Mouse (Mus musculus): ENCODE measurements around the gene Dag1.

Gene Dag1

DNA sequence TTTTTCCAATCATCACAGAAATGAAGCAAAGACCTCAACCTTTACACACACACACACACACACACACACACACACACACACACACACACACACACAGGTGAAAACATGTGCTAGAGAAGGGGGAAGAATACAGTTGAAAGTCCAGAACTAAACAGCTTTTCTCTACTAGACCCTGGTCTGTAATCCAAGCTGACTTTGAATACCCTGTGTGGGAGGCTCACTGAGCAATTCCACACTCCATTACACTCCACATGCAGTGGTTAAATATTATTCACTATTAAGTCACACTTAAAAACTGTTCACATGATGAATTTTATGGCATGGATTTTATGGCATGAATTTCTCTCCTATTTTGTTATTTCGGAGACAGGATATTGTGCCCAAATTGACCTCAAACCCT is 40.1 kb downstream of the Dag1 start:
- no peak for DNase-seq

DNA sequence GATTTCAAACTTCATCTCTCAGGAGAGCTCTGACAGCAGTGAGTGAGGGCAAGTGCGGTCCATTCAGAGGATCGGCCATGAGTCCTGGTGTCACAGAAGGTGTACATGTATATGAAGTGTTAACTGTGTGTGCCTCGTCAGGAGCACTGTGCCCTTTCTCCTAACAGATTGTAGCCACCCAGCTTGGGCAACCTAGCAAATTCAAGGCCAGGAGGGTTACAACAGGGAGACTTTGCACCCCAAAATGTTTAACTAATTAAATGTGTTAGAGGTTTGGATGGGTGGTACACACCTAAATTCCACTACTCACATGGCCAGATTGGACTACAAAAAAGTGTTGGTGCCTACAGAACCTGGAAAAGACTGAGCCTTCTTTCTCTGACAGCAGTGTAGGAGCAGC is 42.2 kb downstream of the Dag1 start:
- no peak for DNase-seq

DNA sequence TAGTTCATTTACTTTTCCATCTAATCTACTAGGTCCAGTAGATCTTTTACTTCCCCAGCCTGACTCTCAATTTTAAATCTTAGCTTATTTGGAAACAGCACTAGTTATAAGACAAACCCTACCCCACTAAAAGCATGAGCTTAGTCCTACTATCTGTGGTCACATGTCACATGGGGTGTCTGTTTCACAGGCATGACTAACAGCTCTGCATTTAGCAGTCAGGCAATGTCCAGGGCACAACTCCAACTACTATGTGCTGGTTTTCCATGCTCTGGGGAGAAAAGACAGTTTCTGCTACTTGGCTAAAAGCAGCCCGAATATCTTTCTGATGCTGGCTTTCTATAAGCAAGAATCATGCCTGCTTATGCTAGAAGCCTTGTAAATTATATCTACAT is 43.4 kb downstream of the Dag1 start:
- DNase-seq: peak in 1 of 2 experiments; percentile 50

DNA sequence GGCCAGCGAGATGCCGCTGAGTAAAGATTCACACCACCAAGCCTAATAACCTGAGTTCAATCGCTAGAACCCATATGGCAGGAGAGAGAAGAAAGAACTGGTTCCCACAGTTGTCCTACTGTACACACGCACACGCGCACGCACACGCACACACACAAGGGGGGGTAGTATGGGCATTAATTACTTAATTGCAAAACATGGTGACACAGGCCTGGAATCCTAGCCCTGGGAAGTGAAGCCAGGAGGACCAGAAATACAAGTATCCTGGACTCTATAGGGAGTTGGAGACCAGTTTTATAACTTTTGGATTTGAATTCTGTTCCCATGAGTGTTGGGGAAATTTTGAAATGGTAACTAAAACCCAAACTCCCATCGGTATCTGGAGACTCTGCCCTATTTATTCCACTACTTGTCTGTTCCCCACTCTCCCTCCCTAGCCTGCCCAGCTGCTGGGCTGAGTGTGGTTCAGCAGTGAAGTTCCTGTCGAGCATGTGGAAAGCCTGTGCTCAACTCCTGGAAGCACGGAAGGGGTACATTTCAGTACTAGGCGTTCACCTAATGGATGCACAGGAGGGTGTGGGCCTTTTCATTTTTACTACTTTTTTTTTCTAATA is 43.9 kb downstream of the Dag1 start:
- DNase-seq: no peak

DNA sequence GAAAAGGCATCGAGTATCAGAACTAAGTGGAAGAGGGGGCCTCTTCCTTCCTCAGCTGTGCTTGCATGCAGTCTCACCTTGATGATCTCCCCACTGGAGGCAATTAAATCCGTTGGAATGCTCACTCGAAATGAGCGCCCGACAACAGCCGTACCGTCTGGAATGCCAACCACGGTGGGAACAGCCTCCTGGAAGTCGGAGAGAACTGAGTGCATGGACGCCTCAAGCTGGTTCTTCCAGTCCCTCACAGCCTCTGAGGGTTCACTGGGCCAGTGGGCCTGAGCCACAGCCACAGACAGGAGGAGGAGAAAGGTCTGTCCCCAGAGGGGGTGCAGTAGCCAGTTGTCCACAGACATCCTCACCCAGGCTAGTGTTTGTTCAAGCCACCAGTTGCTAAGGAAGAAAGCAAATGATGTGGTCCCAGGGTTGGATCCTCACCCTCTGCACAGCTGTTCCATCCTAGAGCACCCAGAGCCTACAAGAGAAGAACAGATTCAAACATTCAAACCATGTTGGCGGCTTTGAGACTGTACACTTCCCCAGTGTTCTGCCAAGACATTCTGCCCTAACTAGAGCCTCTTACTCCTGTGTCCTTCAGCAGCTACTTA is 45.7 kb downstream of the Dag1 start:
- no peak for DNase-seq

DNA sequence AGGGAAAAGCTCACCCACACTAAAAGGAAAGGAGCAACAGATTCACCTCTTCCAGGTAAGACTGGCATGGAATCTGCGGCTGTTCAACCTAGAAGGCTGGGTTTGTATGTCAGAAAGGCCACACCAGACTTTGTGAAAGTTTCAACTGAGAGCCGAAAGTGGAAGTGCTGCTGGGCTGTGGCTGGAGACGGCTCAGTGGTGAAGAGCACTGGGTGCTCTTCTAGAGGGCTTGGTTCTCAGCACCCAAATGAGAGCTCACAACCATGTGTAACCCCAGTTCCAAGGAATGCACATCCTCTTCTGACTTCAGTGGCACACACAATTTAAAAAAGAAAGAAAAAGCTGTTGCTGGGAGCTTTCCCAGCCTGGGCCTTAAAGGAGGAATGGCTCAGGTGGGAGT is 46.4 kb downstream of the Dag1 start:
- DNase-seq: no peak

DNA sequence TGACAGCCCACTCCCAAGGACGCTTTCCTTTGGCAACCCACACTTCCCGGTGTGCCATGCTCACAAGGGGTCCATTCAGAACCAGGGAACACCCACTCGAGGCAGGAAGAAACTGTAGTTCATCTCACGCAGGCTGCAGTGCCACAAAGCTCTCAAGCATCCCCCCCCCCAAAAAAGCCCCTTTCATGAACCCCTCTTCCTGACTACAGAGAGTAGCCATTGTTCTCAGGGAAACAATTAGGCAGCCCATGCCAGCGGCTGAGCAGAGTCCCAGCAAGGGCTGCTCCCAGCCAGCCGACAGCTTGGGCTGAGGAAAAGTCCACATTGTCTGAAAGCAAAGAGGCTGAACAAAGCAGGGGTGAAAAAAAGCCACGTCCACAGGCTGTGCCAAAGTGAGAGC is 50.7 kb downstream of the Dag1 start:
- no peak for DNase-seq

DNA sequence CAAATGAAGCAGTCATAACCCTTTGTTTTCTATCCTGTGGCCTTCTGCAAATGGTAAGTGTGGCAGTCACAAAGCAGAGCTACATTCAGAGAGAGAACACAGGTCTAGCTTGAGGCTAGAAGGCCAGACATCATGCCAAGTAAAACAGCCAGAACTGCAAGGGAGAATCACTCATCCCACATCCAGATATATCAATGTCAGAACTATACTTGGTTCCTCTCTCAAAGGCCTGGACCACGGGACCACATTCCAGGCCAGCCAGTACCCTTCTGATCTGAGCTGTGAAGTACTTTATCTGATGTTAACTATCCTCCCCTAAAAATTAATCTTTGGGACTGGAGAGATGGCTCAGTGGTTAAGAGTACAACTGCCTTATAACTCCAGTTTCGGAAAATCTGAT is 51.3 kb downstream of the Dag1 start:
- DNase-seq: no peak

DNA sequence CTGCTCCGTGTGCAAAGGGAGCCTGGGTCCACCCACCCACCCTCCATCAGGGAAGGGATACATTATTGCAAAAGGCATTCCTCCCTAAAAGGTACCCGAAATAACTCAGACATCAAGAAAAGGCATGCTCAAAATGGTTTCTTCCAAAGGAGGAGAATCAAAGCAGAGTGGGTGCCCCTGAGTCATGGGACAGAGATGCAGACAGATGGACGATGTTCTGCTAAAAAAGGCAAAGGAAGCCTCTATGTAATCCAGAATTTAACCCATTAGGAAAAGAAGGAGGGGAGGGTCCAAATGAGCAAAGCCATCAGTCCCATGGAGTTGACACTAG is 58.2 kb downstream of the Dag1 start:
- DNase-seq: no peak

DNA sequence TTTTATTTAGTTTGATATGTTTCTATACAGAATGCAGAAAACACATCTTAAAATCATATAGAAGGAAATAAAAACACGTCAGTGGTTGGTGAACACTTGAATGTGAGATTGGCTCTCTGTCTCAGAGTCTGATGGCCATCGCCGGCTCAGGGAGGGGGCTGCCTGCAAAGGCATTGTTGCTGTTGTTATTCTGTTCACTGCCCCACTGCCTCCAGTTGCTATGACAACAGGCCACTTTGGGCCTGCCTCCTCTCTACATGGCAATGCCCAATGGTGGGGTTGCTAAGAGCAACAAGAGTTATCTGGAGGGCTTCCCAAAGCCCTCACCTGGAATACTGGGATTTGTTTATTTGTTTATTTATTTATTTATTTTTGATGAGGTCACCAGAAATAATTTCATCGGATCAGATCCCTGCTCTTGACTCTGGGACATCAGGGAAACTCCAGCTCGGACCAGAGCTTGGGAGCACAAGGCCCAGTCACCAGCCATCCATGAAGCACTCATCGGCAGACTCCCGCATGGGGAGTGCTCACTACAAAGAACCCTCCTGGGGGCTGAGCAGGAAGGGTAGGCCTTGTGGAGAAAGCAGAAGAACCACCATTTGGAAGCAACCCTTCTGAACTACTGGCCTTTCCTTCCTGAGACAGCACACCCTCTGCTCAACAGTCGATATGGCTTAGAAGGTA is 58.7 kb downstream of the Dag1 start:
- no peak for DNase-seq

DNA sequence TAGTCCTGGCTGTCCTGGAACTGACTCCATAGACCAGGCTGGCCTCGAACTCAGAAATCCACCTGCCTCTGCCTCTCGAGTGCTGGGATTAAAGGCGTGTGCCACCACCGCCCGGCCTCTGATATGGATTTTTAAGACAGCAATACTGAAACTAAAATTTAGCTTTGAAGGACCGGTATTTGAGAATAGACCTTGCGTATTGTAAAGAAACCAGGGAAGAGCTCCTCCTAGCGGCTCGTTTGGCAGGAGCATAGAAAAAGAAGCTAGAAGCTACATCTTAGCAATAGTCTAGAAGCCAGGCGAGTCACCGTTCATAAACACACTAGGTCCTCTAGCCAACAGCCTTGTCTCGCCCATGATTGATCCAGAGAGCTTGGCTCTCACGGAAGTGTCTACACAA is 60.7 kb downstream of the Dag1 start:
- DNase-seq: peak; percentile 80 to 89

DNA sequence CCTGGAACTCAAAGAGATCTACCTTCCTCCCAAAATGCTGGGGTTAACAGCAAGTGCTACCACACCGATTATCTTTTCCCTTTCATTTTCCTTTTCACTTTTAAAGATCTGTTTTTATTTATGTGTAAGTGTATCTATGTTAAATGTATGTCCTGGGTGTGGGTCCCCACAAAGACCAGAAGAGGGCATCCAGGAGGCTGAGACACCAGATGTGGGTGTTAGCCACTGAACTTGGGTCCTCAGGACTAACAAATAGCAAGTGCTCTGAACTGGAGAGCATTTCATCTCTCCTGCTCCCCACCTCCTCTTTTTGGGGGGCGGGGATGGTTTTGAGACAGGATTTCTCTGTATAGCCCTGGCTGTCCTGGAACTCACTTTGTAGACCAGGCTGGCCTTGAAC is 61.6 kb downstream of the Dag1 start:
- no peak for DNase-seq

DNA sequence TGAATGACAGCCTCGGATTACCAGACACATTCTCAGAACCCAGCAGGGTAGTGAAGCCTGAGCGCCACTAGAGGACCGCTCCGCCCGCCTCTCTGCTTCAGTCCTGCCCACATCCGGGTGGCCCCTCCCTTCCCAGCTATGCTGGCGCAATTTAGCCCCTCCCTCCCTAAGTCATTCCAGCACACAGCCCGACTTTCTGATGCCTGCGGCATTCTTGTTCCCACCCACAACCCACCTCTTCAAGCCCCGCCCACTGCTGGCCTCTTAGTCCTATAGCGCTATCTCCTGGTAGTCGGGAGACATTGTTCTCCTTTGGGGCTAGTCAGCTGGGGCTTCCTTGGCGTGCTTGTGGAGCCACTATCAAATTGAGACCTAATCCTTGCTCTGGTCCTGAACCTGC is 62.6 kb downstream of the Dag1 start:
- peak; percentile 91 to 95 for DNase-seq

DNA sequence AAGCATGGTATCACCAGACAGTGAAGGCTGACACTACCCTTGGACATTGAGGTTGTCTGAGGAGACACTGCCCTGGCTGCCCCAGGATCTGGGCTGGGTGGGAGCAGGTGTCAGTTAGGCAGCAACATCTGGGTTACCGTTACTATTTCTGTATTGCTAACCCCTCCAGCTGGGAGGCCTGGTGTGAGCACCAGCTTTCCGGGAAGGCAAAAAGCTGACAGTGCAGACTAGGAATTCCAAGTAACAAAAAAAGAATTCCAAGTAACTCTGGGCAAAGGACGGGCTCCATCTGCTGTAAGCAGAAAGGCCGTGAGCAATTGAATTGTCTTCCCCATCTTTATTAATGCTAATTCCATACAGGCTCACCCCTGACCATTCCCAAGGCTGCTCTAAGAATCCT is 65.1 kb downstream of the Dag1 start:
- no peak for DNase-seq

DNA sequence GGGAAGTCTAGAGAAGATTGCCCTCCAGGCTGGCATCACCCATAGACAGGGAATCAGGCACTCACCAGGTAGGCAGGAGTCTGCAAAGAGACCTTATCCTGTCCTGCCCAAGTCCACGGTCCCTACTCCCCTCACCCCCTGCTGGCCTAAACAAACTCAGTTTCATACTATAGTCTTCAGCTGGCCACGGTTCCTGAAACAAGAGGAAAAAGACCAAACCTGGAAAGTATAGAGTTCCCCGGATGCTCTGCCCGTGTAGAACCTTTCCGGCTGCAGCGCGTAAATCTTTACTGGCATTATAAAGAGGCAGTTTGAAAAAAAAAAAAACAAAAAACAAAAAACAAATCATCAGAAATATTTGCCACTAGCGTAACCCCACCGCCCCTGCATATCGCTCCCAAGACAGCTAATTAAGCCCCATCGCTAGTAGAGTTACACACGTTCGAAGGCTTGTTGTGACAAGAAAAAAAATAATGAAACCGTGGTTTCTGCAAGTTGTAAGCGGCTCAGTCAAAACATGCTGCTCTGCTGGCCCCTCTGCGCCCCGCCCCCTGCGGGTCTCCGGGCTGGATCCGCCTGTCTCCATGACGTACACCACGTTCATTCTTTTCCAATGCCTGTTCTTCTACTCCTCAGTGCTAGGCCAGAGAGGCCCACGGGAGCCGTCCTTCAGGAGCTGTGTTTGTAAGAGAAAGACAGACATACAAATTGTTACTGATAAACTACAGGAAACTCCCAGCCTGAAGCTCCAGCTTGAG is 66.7 kb downstream of the Dag1 start:
- no peak for DNase-seq

DNA sequence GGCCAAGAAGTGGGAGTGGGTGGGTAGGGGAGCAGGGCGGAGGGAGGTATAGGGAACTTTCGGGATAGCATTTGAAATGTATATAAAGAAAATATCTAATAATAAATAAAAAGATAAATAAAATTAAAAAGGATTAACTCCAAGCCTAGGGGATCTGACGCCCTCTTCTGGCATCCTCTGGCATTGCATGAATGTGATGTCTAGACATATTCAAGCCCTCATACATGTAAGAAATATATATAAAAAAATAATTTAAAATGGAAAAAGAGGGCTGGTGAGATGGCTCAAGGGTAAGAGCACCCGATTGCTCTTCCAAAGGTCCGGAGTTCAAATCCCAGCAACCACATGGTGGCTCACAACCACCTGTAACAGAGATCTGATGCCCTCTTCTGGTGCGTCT is 67.5 kb downstream of the Dag1 start:
- DNase-seq: peak in 1 of 2 experiments; percentile 70

DNA sequence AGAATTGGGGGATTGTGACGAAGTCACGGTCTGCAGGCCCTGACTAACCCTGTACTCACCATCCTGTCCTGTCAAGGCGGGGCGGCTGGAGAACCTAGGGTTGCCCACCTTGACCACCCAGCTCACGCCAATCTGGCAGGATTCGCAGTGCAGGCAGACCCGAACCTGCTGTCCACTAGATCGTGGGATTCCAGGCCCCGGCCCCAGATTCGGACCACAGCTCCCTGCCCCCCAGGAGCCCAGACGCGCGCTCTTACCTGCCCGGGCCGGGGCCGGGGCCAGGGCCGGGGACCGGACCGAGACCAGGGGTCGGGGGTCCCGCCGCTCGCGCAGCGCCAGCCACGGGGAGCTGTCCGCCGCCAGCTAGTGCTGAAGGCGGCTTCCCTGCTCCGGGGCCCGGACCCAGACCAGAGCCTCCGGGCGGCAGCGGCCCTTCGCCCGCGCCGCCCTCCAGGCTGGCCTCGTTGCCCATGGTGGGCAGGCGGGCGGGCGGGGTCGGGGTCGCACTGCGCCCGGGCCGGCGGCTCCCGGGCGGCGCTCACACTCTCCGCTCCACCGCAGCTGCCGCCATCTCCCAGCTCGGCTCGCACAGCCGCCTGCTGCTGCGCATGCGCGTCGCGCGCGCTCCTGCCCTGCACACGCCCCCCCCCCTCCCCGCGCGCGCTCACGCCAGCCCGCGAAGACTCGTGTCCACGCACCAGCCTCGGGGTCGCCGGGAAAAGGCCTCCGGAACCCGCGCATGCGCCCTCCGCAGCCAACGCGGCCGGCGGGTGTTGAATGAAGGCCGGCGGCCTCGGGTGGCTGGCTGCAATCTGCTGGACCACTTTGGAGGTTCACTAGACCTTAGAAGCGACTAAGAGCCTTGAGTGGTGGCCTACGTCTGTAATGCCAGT is 73.7 kb downstream of the Dag1 start, which contains the start of gene Bsn:
TSS of gene Bsn (minus strand) at position 598 of the 893 bp plus-strand sequence.
- DNase-seq: peak; percentile 94 to 97

DNA sequence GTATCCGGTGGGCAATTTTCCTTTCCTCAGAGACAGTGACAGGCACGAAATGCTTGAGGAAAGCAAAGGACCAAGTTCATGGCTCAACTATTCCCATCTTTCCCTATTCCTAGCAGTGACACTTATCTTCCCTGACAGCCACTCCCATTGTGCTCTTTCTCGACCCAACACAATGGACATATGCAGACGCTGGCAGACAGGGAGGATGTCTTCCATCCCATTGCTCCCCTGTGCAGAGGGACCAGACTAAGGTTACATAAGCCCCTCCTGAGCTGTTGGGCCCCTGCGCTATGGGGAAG is 74.3 kb downstream of the Dag1 start:
- DNase-seq: no peak

DNA sequence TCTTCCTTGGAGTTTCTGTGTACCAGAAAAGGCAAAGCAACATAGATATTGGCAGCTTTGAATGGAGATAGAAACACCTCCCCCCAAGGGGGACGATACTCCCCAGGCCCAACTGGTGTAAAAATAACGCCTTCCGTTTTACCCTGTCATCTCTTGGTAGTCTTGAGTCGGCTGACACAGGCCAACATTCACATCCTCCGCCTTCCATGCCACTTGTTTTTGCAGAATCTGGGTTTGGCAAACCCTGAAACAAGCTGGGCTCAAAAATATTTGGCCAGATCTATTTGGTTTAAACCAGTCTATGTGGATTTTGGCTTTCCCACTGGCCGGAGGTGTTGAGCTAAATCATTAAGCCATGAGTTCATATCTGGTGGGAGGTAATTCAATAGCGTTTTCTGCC is 74.7 kb downstream of the Dag1 start:
- no peak for DNase-seq

DNA sequence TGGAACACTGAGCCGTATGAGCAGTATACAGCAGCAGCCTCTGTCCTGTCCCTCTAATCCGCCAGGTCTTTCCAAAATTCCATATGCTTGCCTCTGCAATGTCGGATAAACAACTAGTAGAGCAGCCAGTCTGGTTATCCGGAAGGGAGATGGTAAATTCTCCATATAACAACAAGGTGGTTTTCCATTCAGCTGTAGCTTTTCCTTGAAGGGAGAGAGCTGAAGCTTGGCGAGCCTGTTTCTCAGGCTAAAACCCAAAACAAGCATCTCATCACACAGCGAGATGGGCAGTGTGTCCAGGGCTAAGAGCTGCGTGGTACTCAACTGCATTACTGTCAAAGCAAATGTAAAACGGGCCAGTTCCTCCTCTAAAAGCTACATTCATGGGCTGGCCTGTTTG is 75.2 kb downstream of the Dag1 start:
- no peak for DNase-seq

DNA sequence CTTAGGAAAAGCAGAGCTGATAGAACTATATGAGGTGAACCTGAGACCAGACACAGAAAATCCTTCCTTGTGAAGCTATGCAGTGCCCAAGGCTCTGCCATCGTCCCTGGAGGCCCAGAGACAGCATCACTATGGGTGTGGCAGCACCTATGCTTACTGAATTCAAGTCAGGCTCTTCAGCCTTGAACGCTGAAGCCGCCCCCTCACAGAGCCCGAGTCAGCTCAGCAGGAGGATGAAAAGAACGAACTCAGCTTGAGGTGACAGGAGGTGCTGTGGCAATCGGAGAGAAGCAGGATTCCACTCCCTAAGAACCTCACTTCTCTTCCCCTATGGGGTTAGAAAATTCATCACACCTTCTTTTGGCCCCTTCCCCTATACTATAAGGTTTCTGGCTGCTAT is 76.1 kb downstream of the Dag1 start:
- peak; percentile 56 for DNase-seq

DNA sequence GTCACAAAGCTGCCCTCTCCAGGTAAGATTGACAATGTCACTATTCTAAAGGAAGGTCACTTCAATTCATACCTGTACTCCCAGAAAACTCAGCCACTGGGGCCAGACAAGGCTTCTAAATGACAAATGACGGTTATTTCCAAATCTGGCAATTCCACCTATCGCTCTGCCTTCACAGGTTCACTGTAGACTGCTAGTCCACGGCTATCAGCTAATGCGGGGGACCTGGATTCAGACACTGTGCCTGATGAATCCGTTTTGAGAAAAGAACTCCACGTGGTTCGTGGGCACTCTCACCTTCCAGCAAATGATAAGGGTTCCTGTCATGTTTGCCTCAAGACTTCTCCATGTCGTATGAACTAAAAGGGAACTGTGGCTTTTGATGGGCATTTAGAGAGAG is 78.0 kb downstream of the Dag1 start:
- no peak for DNase-seq

DNA sequence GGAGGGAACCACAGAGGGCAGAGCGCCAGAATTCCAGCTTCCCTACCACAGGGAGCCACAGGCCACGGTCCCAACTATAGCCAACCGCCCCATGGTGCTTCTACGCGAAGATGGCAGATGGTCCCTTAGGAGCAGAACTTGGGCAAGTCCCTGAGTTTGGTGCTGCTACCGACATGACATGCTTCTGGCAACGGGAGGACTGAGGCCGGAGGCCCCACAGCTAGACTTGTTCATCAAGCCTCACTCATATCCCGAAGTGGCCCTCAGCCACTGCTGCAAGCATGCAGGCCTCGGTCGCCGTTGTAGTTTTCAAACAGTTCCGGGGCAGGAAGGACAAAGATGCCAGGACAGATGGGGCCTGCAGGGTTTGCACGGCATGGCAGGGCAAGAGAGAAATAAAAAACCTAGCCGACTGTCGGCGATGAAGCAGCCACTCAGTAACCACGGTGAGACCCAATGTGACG is 80.2 kb downstream of the Dag1 start:
- peak; percentile 73 for DNase-seq

Data from cerebellum, postnatal 25 days (tissue).